Mouse (Mus musculus): ENCODE measurements around the gene Mindy4. TPM values are rescaled to one million over a fixed set of nuclear protein-coding genes. Genes with fewer than 3 reads are reported as not detected.
A peak's percentile ranks its signal among the peaks of the same experiment; 100 is the strongest.

Mindy4 gene
- polyA plus RNA-seq, 1 experiment from 2014 or later: 5.0 TPM

DNA sequence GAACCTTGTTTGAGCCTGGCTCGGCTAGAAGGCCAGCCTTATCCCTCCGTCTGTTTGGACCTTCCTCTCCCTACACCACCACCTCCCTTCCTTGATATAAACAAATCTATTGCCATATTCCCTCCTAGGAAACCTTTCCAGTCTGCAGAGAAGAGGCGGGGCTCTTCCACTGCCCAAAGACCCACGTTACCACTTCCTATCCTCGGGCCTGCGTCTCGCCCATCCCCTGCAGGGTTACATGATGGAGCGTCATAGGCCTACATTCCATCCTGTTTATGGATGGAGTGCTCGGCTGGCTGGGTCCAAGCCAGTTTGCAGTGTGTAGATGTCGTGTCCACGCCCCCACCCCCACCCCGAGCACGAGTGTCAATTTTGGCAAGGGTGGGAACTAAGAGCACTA is 124.1 kb downstream of the Mindy4 start:
- Histone ChIP-seq H3K4me3 (no peak overlapping the region), H3K27me3 (replicated peaks) (peaks cover 25% of the 10 kb centered on the region; the same call in 1 of the 2 replicates), H3K9ac (no peak overlapping the region), H3K4me1 (peaks cover 50% of the 10 kb centered on the region), H3K9me3 (no peaks in the 10 kb centered on the region), H3K27ac (replicated peaks) (peak overlapping the region; percentile 58; the same call in 1 of the 2 replicates), H3K4me2 (no peak overlapping the region), H3K36me3 (no peaks in the 10 kb centered on the region)
- 61% methylated on average over 13 of the region's 13 CpGs for WGBS
- ATAC-seq (ENCODE audit: extremely low read depth, insufficient number of reproducible peaks, low FRiP score, low TSS enrichment): peak; percentile 20; the same call in 1 of the 2 replicates

DNA sequence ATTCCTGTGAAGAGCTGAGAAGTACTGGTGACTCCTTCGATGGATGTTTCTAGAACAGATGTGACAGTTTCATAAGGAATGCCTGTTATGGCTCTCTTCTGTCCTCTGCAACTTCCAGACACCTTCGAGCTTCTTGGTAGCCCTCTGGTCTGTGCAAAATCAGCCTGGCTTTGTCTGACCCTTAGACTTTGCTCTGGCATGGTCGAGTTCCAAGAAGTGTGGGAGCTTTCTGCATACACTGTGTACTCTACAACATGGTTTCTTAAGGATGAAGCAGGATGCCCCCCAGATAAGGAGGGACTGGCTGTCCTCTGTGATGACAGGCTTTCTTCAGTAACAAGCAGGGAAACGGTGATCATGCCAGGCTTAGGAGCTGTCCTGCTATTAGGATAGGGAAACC is 125.0 kb downstream of the Mindy4 start:
- no peaks in the 10 kb centered on the region for H3K36me3 ChIP-seq
- no peak overlapping the region for H3K4me2 ChIP-seq
- H3K27me3 ChIP-seq (replicated peaks): peaks cover 29% of the 10 kb centered on the region; the same call in 1 of the 2 replicates
- H3K4me3 ChIP-seq: no peak overlapping the region
- H3K27ac ChIP-seq (replicated peaks): peak overlapping the region; percentile 58
- no peak for ATAC-seq (ENCODE audit: extremely low read depth, insufficient number of reproducible peaks, low FRiP score, low TSS enrichment)
- H3K9ac ChIP-seq: no peak overlapping the region
- peaks cover 53% of the 10 kb centered on the region for H3K4me1 ChIP-seq
- H3K9me3 ChIP-seq: no peaks in the 10 kb centered on the region
- WGBS: 43% methylated on average over 4 of the region's 4 CpGs

DNA sequence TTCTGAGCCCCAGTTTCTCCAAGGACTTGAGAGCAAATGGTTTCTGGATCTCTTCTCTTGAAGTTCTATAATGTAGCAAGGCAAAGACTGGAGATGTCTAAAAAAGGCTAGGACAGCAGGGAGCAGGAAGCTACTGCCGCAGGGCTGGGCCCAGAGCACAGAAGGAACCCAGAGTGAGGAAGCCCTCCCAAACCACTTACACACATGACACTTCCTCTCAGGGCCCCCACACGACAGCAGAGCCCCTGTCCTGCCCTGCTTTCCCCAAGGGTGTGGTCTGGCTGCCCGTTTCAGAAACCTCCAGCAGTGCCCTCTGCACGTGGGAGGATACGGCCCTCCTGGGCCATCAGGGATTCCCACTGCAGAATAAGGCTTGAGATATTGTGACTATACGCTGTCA is 128.1 kb downstream of the Mindy4 start:
- H3K27me3 ChIP-seq (replicated peaks): peaks cover 29% of the 10 kb centered on the region; the same call in 1 of the 2 replicates
- H3K27ac ChIP-seq (replicated peaks): no peak overlapping the region
- no peak overlapping the region for H3K4me3 ChIP-seq
- WGBS: 55% methylated on average over 6 of the region's 6 CpGs
- no peak overlapping the region for H3K4me2 ChIP-seq
- H3K36me3 ChIP-seq: no peaks in the 10 kb centered on the region
- H3K9ac ChIP-seq: no peak overlapping the region
- ATAC-seq (ENCODE audit: extremely low read depth, insufficient number of reproducible peaks, low FRiP score, low TSS enrichment): no peak
- H3K4me1 ChIP-seq: peaks cover 63% of the 10 kb centered on the region
- no peaks in the 10 kb centered on the region for H3K9me3 ChIP-seq

DNA sequence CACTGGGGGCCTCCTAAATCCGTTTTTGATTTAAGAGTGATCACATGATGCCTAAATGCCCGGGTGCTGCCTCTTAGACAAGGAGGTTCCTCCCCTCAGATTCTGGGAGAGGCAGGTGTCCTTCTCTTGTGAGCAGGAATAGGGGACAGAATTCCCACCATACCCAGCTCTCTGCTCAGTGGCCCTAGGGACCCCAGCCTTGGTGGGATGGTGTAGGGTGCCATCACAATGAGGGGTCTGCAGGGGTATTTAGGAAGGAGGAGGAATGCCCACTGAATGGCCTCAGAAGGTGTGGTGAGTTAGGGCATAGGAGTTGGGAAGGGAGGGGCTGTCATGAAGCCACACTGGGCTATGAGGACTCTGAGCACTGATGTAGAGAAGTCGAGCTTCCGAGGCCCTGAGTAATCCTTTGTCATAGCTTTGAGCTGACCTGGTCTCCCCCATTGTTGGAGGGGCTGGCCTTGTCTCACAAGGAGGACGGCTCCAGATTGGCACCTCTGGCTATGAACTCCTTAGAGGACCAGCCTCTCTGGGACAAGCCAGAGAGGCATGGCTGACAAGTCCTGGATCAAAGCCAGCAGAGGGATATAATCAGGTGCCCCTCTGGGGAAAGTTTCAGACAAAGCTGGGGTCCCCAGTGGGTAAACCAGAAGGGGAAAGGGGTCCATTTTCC is 129.1 kb downstream of the Mindy4 start:
- Histone ChIP-seq H3K9me3 (no peaks in the 10 kb centered on the region), H3K4me3 (no peak overlapping the region), H3K4me2 (no peak overlapping the region), H3K36me3 (no peaks in the 10 kb centered on the region), H3K27me3 (replicated peaks) (peaks cover 35% of the 10 kb centered on the region; the same call in 1 of the 2 replicates), H3K4me1 (peaks cover 63% of the 10 kb centered on the region), H3K27ac (replicated peaks) (peak overlapping the region; percentile 64; the same call in 1 of the 2 replicates), H3K9ac (0 out of 2 replicates have a peak overlapping the region, but pooled peaks have one; percentile 9)
- no peak for ATAC-seq (ENCODE audit: extremely low read depth, insufficient number of reproducible peaks, low FRiP score, low TSS enrichment)
- 55% methylated on average over 5 of the region's 5 CpGs for WGBS

DNA sequence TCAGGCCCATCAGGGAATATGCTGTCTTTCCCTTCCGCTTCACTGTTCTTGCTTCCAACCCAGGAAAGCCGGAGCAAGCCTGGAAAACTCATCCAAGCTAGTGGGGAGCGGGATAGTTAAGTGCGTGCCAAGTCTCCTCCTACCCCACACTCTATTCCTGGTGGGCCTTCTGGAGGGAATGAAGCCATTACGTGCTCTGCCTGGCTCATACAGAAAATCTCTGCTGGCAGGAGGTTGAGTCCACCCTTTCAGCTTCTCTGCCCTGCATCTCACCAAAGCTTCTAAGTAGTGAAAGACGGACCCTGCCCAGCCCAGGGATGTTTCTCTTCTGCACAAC is 129.6 kb downstream of the Mindy4 start:
- WGBS: 62% methylated on average over 6 of the region's 6 CpGs
- Histone ChIP-seq H3K9me3 (no peaks in the 10 kb centered on the region), H3K4me2 (no peak overlapping the region), H3K4me1 (peaks cover 63% of the 10 kb centered on the region), H3K4me3 (no peak overlapping the region), H3K36me3 (no peaks in the 10 kb centered on the region), H3K27ac (replicated peaks) (peak overlapping the region; percentile 64), H3K27me3 (replicated peaks) (peaks cover 39% of the 10 kb centered on the region; the same call in 1 of the 2 replicates), H3K9ac (0 out of 2 replicates have a peak overlapping the region, but pooled peaks have one; percentile 9)
- ATAC-seq (ENCODE audit: extremely low read depth, insufficient number of reproducible peaks, low FRiP score, low TSS enrichment): no peak

DNA sequence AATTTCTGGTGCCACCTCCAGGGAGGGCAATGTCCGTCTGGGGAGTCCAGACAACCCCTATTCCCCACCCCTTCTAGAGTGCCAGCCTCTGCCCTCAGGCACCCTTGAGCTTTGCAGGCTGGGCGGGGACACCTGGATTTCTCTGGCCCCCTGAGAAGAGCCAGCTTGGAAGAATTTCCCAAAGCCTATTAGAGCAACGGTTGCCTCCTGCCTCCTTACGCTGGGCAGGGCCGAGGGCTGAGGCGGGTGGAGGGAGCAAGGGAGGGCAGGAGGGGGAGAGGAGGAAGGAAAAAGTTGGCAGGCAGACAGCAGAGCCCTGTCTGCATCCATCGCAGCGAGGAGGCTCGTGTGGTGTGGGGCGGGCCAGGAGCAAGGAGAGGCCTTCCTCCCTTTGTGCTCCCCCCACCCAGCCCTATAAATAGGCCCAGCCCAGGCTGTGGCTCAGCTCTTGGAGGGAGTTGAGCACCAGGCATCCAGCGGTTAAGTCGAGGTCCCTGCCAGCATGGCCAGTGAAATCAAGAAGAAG is 132.9 kb downstream of the Mindy4 start, which contains the start of gene Aqp1:
TSS of gene Aqp1 (plus strand) at position 444 of the 526 bp plus-strand sequence.
- peak within 1 kb of the TSS; percentile 53 for H3K4me2 ChIP-seq
- no peaks in the 10 kb centered on the region for H3K36me3 ChIP-seq
- H3K4me1 ChIP-seq: peaks cover 85% of the 10 kb centered on the region
- peak within 1 kb of the TSS; percentile 63 for H3K27ac ChIP-seq (replicated peaks)
- WGBS: 7% methylated on average over 12 of the region's 12 CpGs
- peak within 1 kb of the TSS; percentile 60 for H3K9ac ChIP-seq
- peak within 1 kb of the TSS; percentile 35 for H3K4me3 ChIP-seq
- peaks cover 35% of the 10 kb centered on the region for H3K27me3 ChIP-seq (replicated peaks)
- peak; percentile 62; the same call in 1 of the 2 replicates for ATAC-seq (ENCODE audit: extremely low read depth, insufficient number of reproducible peaks, low FRiP score, low TSS enrichment)
- no peaks in the 10 kb centered on the region for H3K9me3 ChIP-seq

DNA sequence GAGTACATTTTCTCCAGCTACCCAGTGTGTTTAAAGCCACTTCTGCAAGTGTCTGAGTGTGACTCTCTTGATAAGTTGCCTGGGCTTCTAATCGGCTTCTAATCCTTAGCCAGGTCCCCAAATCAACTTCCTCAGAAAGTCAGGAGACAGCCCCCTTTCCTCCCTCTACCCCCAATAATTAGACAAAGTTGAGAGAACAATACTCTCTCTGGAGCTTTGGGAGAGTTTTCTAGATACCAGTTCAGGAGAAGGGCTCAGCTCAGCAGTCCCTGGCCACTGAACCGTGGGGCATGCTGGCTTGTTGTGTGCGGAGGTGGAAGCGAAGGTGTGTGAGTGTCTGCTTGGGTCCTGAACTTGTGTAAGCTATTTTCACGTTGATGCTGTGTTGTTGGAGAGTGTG is 134.1 kb downstream of the Mindy4 start:
- H3K4me3 ChIP-seq: peak overlapping the region; percentile 35
- H3K4me1 ChIP-seq: peaks cover 86% of the 10 kb centered on the region
- H3K36me3 ChIP-seq: no peaks in the 10 kb centered on the region
- peak overlapping the region; percentile 53 for H3K4me2 ChIP-seq
- no peak for ATAC-seq (ENCODE audit: extremely low read depth, insufficient number of reproducible peaks, low FRiP score, low TSS enrichment)
- peaks cover 30% of the 10 kb centered on the region for H3K27me3 ChIP-seq (replicated peaks)
- no peaks in the 10 kb centered on the region for H3K9me3 ChIP-seq
- peak overlapping the region; percentile 54 for H3K9ac ChIP-seq
- no peak overlapping the region for H3K27ac ChIP-seq (replicated peaks)
- WGBS: 54% methylated on average over 5 of the region's 5 CpGs

DNA sequence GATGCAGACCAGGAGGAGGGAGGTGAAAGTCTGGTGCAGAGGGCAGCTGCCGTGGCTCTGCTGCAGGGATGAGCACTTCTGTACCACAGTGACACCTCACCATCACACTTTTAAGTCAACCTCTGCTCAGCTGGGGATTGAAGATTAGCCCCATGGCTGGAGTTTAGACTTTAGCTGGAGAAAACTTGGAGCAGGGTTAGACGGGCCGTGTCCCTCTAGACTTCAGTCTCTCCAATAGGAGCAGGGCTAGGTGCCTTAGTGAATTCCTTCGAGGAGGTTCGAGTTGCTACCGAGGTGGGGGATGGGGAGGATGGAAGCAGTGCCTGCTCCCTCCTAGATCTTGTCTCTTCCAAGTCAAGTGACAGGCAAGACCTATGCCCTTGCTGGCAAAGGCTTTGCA is 134.9 kb downstream of the Mindy4 start:
- Histone ChIP-seq H3K9ac (0 out of 2 replicates have a peak overlapping the region, but pooled peaks have one; percentile 54), H3K4me2 (peak overlapping the region; percentile 53), H3K9me3 (no peaks in the 10 kb centered on the region), H3K27ac (replicated peaks) (no peak overlapping the region), H3K4me3 (peak overlapping the region; percentile 35), H3K4me1 (peaks cover 86% of the 10 kb centered on the region), H3K27me3 (replicated peaks) (peaks cover 26% of the 10 kb centered on the region), H3K36me3 (no peaks in the 10 kb centered on the region)
- 42% methylated on average over 6 of the region's 6 CpGs for WGBS
- no peak for ATAC-seq (ENCODE audit: extremely low read depth, insufficient number of reproducible peaks, low FRiP score, low TSS enrichment)

DNA sequence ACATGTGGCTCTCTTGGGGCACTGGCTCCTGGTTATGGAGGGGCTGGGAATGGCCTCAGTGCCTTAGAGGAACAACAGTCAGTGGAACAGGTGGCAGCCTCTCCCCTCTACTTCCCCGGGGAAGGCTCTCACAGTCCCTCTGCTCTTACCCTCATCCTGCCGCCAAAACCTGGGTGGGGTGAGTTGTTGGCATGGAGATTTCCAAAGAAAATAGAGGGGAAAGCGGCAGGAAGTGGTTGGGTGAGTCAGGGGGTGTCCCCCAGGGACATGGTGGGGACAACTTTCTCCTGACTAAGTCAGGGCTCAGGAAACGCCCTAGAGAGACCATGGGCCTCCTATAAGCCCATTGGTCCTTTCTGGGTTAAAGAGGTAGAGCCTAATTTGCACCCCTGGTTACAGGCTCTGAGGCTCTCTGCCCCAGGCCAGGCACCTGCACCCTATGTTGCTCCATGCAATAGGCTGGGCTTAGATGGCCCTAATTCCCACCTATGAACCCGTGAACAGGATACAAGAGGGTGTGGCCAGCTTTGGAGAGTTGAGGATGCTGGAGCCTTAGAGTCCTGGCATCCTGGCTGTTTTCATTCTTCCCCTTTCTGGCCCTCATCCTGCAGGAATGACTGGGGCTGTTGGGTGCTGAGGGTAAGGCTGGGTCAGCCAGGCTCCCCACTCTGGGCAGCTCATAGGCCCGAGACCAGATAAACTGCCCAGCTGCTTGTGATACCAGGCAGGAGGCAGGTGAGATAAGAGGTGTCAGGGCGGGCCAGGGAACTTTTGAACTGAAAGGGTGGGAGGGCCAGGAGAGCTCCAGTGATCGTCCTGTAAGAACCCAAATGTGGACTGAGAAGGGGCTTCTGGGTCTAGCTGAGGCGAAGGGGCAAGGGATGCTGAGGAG is 136.0 kb downstream of the Mindy4 start:
- H3K36me3 ChIP-seq: no peaks in the 10 kb centered on the region
- ATAC-seq (ENCODE audit: extremely low read depth, insufficient number of reproducible peaks, low FRiP score, low TSS enrichment): no peak
- H3K4me3 ChIP-seq: peak overlapping the region; percentile 35; the same call in 1 of the 2 replicates
- H3K4me1 ChIP-seq: peaks cover 90% of the 10 kb centered on the region
- H3K27me3 ChIP-seq (replicated peaks): peaks cover 26% of the 10 kb centered on the region
- H3K9ac ChIP-seq: no peak overlapping the region
- H3K9me3 ChIP-seq: no peaks in the 10 kb centered on the region
- 47% methylated on average over 9 of the region's 9 CpGs for WGBS
- peak overlapping the region; percentile 53 for H3K4me2 ChIP-seq
- no peak overlapping the region for H3K27ac ChIP-seq (replicated peaks)

DNA sequence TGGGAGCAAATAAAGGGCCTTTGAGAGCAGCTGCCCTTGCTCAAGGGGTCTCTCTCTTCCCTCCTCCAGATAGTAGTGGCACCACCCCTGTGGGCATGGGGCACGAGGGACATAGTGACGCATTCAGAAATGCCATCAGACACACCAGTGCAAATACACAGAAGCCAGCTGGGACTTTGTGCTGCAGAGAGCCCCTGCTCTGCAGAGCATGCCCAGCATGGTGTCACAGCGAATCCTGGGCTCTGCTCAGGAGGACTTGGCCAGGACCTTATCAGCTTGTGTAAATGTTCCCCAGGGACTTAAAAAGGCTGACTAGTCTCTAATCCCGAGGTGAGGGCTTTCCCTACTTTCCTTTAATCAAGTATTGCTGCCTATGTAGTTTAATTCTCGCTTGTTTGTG is 138.5 kb downstream of the Mindy4 start:
- 14% methylated on average over 5 of the region's 5 CpGs for WGBS
- no peaks in the 10 kb centered on the region for H3K36me3 ChIP-seq
- 0 out of 2 replicates have a peak overlapping the region, but pooled peaks have one; percentile 12 for H3K9ac ChIP-seq
- no peak overlapping the region for H3K4me2 ChIP-seq
- no peak for ATAC-seq (ENCODE audit: extremely low read depth, insufficient number of reproducible peaks, low FRiP score, low TSS enrichment)
- no peak overlapping the region for H3K4me3 ChIP-seq
- no peaks in the 10 kb centered on the region for H3K9me3 ChIP-seq
- H3K27ac ChIP-seq (replicated peaks): peak overlapping the region; percentile 33; the same call in 1 of the 2 replicates
- peaks cover 28% of the 10 kb centered on the region for H3K27me3 ChIP-seq (replicated peaks)
- peaks cover 76% of the 10 kb centered on the region for H3K4me1 ChIP-seq

DNA sequence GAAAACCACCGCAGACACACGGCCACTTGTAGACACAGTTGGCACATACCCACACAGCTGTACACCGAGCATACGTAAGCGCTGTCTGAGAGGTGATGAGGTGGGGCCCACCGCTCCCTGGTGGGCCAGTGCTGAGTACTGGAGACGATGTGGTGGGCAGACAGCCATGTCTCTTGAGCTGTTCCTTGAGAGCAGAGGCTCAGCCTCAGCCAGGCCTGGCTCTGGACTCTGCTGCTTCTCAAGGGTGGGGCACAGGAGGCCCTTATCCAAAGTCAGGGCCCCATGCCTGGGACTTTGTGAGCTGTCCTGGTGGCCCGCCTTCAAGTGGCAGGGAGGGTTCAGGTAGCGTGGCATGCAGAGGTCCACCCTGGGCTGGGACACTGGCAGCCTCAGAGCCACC is 139.1 kb downstream of the Mindy4 start:
- Histone ChIP-seq H3K27me3 (replicated peaks) (peaks cover 24% of the 10 kb centered on the region), H3K9ac (no peak overlapping the region; the same call in 1 of the 2 replicates), H3K4me2 (no peak overlapping the region), H3K9me3 (no peaks in the 10 kb centered on the region), H3K4me3 (no peak overlapping the region), H3K4me1 (peaks cover 70% of the 10 kb centered on the region), H3K36me3 (no peaks in the 10 kb centered on the region), H3K27ac (replicated peaks) (0 out of 2 replicates have a peak overlapping the region, but pooled peaks have one; percentile 20)
- 63% methylated on average over 9 of the region's 9 CpGs for WGBS
- no peak for ATAC-seq (ENCODE audit: extremely low read depth, insufficient number of reproducible peaks, low FRiP score, low TSS enrichment)

All from heart, embryonic 13.5 days (tissue).